Mouse (Mus musculus) CH12.LX (cell line): ENCODE measurements around the gene Tmem198.

Source experiments
- CHD2 ChIP-seq: IDR thresholded peaks from 2 replicates; pipeline ENCODE4 v1.6.1; 2011; ENCODE audit warnings: low read length, improper control_type of control experiment
- CTCF ChIP-seq, 2 experiments: IDR thresholded peaks in 1 of 2; conservative IDR thresholded peaks in 1 of 2; 2 replicates each; pipeline ENCODE4 v1.5.1; 2011 to 2012; ENCODE audit warnings: low read depth in 2 of 2, low read length in 2 of 2, improper control_type of control experiment in 1 of 2, inconsistent platforms in 1 of 2, mild to moderate bottlenecking in 1 of 2, moderate library complexity in 1 of 2
- SIN3A ChIP-seq: IDR thresholded peaks from 2 replicates; pipeline ENCODE4 v1.6.1; 2012; ENCODE audit warnings: low read length, improper control_type of control experiment, inconsistent platforms
- TBP ChIP-seq: conservative IDR thresholded peaks from 2 replicates; pipeline ENCODE4 v1.6.1; 2011; ENCODE audit warnings: low read depth, low read length, improper control_type of control experiment
- ZNF384 ChIP-seq: IDR thresholded peaks from 2 replicates; pipeline ENCODE4 v1.6.1; 2012; ENCODE audit warnings: low read depth, low read length, improper control_type of control experiment, inconsistent platforms

DNA sequence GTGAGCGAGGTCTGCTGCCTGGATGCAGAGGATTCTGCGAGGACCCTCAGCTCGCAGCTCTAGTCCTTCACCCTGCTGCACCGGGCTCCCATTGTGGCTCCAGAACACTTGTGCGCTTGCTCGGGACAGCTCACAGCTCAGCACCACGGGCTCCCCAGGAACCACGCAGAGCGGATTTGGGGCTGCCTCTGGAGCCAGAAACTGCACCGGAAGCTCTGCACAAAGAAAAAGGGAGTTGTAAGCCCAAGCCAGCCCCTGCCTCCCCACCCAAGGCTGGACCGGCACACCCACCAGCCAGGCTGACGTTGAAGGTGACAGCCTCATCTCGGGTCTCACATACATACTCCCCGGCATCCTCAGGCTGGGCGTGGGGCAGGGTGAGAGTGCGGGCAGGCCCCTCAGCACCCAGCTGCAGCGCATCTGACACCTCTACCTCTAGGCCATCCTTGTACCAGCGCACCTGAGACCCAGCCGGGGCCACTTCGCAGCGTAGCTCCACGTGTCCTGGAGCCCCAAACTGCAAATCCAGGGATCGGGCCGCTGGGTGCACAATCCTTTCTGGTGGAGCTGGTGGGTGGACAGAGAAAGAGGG, 13.3 kb downstream of the Tmem198 start:
- no peak for TF ChIP-seq TBP
- no peak for TF ChIP-seq CTCF (conservative IDR thresholded peaks at IDR 0.05 in 1 of 2, IDR thresholded peaks at IDR 0.05 in 1 of 2; ENCODE audit: low read depth in 2 of 2, low read length in 2 of 2)
- TF ChIP-seq SIN3A = no peak
- TF ChIP-seq ZNF384 = no peak
- TF ChIP-seq CHD2 = no peak
